Mouse (Mus musculus) c-Kit-positive CD71-positive TER-119-positive erythroid progenitor cells, embryonic 14.5 days (primary cell): ENCODE results near the gene Pou5f1.
A peak's percentile ranks its signal among the peaks of the same experiment; 100 is the strongest.

ENCODE experiments used
- DNase-seq: peaks from one replicate; pipeline ENCODE4 v3.0.0-alpha.2; 2013; ENCODE audit warnings: low spot score

Pou5f1 gene

DNA sequence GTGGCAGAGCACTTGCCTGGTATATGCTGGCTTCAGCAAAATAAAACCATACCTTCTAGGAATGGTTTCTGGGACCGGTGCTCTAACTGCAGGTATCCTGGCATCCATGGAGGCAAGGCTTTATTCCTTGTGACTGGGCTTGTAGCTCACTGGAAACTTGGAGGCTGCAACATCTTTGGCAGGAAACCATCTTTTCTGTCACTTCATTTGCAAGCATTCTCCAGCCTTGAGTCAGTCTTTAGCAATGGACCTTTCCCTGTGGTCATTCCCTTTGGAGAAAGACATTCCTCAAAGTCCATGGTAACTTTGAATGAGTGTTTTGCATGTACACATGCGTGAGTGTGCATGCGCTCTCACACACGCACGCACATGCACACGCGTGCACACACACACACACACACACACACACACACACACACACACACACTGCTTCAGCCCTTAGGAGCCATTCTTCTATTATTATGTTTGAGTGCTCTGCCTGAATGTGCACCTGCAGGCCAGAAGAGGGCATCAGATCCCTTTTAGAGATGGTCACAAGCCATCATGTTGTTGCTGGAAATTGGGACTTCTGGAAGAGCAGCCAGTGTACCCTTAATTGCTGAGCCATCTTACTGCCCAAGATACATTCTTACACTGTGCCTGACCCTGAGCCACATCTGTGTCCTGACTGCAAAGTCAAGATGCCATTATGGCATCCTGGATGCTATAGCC, 7.3 kb downstream of the Pou5f1 start:
- no peak for DNase-seq

DNA sequence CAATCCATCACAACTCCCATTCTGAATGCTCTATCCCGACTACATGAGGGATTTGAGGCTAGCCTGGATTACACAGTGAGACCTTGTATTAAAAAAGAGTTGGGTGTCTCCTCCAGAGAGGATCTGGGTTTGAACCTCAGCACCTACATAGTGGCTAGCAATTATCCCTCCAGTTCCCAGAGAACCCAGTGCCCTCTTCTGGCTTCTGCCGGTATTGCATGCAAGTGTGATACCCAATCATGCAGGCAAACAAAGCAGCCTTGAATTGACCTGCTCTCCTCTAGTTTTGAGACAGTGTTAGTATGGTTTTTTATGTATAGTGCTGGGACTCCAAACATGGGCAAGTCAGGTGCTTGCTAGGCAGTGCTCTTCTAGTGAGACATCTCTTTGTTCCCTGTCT, 8.1 kb downstream of the Pou5f1 start:
- peak; percentile 79 for DNase-seq

DNA sequence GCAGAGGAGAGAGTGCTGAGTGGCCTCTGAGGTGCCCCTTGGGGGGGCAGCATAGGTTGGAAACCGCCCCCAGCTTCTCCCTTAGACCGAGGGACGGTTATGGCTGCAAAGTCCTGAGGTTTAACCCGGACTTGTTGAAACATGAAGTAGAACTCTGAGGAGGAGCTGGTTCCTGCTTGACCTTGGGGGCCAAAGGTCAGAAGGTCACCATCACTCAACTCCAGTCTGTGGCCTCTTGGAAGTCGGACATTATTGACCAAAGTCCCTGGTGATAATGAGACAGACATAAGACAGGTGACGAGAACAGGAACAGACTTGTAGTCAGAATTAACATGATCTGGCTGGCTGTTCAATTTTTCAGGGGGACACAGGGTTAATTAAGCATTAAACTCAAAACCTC, 8.9 kb downstream of the Pou5f1 start:
- DNase-seq, result no peak

DNA sequence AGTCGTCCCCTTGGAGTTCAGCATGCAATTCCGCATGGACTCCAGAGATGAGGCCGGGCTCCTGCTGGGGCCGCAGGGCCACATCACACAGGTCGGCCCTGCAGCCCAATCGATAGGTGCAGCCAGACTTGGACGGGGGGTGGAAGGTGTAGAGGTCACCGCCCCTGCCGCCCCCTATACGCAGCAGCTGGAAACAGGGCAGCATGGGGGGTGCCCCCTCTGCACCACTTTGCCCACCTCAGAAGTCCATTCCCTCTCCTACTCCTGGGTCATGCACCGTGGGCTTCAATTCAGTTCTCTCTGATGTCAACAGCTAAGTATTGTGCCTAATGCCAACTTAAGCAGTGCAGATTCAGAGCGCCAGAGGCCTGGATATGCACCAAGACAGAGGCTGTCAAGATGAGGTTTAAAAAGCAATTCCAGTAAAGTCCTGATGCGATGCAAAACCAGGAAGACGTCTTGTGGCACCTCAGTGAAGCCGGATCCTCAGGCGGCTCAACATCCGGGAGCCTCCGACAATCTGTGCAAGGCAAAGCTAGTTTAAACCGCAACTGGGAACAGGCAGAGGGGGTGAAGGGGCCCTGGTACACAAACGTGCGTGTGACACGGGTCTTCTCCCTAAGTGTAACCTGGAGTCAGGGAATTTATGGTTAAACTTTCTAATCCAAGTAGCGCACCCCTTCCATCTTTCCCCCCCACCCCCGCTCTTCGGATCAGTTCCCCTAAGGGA, 10.3 kb downstream of the Pou5f1 start:
- DNase-seq, result no peak

DNA sequence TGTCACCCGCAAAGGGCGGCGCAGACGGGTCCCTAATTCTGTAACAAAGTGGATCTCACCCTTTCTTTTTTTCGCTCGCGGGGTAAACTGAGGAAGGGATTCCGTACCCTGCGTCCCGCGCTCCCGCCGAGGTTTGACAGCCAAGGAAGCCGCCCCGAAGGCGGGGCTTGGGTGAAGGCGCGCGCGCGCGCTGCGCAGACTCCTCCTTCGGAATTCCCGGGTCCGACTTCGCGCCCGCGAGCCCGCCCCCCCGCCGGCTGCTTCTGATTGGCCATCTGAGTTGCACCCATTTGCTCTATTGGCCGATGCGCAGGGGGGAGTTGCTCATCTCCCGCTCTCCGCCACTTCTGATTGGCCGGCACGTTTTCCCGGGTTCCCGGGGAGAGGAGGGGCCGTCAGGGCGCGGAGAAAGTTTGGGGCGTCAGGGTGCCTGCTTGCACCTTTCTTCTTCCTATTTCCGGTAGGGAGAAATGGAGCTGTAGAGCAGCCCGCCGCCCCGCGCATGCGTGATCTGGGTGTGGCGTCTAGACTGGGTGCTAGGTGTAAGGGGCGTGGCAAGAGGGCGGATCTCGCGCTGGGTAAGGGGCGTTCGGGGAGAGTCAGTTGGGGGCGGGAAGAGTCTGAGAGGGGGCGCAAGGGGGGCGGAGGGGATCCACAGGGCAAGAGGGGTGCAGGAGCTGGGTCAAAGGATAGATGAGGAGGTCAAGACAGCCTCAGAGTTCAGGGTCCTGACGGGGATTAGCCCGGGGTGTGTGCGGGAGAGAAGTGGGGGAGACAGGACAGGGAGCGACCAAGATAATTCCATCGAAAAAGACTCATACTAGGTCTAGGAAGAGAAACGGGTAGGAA, 11.1 kb downstream of the Pou5f1 start, which contains the start of the genes Tcf19 and Cchcr1:
Tcf19 (minus strand) TSS at position 173 of the 849 bp plus-strand sequence.
Cchcr1 (plus strand) TSS at position 449 of the 849 bp plus-strand sequence.
- peak; percentile 98 for DNase-seq

DNA sequence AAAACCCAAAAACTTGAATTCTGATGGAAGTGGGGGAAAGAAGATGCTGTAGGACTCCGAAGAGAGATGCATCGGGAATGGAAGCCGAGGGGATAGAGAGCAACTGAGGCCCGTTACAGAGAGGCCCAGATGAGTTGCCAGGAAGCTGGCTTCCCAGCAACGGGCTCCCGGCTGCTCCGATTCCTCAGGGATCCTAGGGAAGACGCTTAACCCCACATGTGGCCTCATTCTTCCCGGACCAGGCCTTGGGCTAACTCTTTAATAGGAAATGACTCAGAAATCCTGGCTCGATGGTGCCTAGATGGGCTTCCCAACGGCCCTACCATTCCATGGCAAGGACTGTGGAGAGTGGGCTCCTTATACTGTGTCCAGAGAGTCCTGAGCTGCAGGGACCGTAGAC, 11.7 kb downstream of the Pou5f1 start:
- DNase-seq, result peak; percentile 17

DNA sequence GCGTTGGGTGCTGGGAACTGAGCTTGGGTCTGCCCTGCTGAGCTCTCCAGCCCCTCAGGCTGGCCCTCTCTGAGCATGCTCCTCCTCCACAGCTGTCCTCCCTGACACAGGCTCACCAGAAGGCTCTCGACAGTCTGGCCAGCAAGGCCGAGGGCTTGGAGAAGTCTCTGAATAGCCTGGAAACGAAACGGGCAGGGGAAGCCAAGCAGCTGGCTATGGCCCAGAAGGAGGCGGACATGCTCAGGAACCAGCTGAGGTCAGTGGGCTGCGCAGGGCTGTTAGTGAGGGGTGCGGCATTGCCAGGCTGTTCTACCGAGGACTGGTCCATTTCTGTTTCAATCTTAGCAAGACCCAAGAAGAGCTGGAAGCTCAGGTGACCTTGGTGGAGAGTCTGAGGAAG, 18.5 kb downstream of the Pou5f1 start:
- DNase-seq, result no peak

DNA sequence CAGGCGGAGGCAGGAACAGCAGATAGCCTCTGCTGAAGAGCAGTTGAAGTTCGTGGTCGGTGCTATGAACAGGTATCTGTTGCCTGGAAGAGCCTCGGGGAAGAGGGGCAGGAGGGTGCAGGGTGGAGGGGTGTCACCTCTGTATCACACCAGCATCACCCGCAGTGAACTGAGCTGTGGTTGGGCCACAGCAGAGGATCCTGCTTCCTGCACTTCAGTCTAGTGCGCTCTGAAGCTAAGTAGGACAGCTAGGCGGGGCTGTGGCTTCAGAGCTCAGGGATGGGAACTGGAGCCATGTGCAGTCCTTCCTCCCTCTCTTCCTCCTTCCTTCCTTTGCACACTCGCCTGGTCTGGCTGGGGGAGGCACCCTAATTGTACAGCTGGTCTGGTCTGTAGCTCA, 20.8 kb downstream of the Pou5f1 start:
- no peak for DNase-seq

DNA sequence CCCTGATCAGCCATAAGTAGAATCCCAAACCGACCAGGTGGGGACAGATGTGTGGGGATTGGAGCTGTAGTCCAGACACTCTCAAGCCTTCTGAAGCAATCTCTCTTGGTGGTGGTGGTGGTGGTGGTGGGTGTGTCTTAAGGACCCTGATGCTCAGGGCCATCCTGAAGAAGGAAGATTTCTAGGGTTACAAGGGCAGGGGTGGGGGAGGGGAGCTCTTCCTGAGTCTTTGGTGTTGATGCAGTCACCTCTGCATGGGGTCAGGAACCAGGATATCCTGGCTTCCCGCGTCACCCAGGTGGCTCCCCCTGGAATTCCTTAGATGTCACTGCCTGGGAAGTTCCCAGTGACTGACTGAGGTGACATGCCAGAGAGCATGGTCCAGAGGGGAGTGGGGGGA, 26.5 kb downstream of the Pou5f1 start:
- DNase-seq, result no peak

DNA sequence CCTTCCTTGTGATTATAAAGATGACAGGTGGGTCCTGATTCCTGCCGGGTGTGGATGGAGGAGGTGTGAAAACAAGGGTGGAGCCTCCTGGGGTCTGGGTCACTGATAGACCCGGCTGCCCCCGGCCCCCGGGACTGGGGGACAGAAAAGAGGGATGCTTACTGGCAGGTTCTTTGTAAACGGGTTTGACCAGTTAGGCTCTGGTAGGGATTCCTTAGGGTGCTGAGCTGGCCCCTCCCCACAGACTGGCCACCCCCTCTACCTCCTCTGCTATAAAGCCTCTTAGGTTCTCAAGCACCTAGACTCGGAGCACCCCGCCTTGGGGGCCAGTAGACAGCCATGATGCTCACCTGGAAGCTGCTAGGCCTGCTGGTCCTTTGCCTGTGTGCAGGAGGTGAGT, 27.1 kb downstream of the Pou5f1 start, which contains the start of gene Psors1c2:
Psors1c2 (plus strand) TSS at position 301 of the 400 bp plus-strand sequence.
- DNase-seq, result no peak

DNA sequence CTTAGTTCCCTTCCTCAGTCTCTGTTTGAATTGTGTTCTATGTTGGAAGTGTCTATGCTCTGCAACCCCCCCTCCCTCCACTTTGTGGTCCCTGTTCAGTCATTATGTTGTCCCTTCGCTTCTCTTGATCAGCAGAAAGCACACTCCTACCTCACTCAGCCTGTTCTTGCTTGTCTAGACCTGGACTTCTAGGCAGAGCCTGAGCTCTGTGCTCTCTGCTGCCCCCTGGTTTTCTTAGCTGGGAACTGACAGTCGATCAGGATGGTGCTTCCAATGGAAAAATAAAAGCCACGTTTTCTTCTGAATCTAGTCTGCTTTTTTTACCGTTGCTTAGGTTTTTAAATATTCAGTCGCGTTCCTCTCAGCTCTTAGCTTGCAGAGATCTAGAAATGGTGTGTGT, 28.5 kb downstream of the Pou5f1 start:
- peak; percentile 56 for DNase-seq

DNA sequence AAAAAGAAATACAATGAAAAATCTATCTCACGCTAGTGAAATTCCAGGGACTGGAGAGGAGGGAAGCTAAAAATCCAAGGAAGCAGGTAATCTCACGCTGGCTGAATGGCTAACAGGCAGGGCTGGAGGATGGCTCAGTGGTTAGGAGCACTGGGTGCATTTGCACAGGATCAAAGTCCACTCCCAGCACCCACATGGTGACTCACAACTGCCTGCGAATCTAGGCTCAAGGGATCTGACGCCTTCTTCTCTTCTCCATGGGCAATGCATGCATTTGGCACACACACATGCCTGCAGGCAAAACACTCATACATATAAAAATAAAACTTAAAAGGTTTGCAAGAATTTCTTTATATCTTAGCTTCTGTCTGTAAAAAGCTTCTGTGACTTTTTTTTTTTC, 31.6 kb downstream of the Pou5f1 start:
- DNase-seq, result no peak

DNA sequence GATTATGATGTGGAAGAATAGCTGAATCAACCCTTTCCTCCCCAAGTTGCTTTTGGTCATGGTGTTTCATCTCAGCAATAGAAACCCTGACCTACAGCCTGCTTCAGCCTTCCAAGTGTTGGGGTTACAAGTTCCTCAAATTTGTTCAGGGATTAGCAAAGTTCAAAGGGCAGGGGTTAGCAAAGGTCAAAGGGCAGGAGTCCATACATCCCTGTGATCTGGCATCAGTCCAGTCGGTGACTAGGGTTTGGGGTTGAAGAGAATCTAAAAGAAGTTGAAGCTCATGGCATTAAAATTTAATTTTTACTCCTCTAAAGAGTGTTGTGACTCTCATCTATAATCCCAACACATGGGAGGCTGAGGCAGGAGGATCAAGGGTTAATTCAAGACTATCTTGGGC, 32.7 kb downstream of the Pou5f1 start:
- no peak for DNase-seq

DNA sequence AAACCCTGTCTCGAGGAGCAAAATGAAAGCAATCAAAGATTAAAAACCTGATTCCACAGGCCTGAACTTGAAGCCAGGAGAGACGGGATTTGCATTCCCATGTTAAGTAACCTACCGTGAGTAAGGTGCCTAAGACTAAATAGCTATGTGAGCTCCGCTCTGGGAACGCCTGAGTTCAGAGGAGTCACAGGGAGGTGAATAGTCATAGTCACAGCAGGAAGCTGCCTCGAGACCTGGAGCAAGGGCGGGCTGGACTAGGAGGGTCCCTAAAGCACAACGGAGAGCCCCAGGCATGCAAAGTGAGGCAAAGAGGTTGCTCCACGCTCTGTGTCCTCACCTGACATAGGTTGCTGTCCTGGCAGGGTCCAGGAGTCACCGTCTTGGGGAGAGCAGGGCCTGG, 33.7 kb downstream of the Pou5f1 start:
- no peak for DNase-seq

DNA sequence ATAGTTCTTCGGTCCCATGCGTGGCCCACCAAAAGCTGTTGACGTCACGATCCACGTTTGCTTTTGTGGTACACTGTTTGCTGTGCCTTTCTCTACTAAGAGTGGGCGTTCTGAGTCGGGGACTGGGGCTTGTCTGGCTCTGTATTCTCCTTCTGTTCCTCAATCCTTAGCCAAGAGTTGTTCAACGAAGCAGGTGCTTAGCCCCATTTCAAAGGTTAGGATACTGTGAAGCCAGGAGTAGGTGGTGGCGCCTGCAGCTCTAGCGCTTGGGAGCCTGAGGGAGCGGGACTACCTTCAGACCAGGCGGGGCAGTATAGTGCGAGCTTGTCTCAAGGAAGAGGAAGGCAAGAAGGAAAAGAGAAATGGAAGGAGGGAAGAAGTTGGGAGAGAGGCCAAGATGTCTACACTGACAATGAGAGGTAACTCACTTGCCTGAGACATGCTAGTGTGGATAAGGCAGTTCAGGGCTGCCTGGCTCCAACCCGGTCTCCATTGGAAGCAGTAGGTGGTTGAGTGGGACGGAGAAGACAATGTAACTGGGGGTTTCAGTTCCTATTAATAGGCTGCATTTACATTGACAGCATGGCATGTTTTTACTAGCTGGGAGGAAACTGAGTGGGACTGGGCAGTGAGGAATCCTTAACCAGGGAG, 37.1 kb downstream of the Pou5f1 start:
- no peak for DNase-seq

DNA sequence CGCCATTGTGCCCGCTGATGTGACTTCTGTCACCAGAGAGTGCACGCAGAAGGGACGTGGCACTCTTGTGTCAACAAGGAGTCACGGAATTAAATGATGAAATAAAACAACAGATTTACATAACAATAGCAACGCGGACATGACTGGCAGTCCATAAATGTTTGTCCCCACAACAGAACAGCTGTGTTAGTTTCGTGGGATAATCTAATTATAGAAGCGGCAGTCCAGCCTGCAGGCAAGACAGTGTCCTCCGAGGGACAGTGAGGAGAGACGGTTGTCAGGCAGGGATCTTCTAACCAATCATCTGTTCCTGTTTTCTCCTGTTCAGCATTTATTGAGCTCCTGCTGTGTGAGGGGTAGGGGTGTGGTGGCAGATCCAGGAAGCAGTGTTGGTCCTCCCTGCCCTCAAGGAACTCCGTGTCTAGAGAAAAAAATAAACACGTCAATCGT, 37.6 kb downstream of the Pou5f1 start:
- no peak for DNase-seq

DNA sequence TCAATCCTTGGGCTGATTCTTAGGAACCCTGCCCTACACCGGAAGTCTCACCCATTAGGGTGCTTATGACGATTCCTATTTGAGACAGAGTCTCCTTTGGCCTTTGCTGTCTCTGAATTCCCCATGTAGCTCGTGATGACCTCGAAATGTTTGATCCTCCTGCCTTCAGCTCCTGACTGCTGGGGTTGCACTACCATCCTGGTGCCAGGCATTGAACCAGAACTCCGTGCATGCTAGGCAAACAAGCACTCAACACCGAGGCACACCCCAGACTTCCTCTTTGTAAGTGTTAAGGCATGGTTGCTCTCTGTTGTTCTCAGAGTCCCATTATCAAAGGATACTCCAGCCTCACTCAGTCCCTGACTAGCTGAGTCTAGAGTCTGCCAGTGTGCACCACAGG, 38.2 kb downstream of the Pou5f1 start:
- no peak for DNase-seq

DNA sequence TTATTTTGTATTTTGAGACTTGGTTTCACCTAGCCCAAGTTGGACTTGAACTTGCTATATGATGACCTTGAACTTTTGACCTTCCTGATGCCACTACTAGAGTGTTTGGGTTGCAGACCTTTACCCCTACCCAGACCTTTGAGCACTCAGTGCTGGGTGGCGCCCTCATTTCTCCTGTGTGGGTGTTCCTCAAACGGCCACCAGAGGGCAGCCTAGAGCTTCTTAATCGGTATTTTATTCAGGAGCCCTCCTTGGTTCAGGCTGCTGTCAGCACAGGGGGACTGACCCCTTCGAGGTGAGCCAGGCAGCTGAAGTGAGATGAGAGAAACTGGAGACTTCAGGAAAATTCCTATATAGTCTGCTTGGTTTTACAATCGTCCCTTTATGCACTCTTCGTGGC, 38.9 kb downstream of the Pou5f1 start:
- DNase-seq, result peak; percentile 40

DNA sequence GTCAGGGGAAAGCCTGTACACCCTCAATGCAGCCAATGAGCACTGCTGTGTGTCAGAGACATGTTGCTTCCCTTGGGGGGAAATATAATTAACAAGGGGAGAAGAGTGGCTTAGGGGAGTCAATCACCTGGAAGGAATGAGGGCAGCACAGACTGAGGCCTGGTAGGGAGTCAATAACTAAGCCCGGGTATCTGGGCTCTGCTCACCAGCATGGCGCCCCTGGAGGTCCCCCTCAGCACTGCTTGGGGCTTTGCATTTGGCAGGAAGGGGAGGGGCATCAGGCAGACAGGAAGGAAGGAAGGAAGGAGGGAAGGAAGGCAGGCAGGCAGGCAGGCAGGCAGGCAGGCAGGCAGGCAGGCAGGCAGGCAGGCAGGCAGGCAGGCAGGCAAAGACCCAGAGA, 41.6 kb downstream of the Pou5f1 start:
- no peak for DNase-seq

DNA sequence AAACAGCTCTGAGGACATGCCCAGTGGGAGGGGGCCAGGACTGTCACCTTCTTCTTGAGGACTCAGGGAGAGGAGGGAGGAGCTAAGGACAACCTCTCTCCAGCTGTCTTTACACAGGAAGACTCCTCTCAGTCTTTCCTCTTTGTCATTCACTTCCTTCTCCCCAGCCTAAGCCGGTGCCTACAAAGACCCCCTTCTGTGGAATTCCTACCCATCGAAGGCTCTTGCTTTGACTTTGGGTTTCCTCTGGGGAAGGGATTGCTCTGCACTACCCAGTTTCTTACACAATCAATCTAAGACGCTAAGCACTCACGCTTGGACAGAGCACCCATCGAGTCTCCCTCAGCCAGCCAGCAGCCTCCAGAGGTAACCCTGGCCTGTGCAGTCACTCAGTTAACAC, 42.8 kb downstream of the Pou5f1 start:
- DNase-seq, result no peak

DNA sequence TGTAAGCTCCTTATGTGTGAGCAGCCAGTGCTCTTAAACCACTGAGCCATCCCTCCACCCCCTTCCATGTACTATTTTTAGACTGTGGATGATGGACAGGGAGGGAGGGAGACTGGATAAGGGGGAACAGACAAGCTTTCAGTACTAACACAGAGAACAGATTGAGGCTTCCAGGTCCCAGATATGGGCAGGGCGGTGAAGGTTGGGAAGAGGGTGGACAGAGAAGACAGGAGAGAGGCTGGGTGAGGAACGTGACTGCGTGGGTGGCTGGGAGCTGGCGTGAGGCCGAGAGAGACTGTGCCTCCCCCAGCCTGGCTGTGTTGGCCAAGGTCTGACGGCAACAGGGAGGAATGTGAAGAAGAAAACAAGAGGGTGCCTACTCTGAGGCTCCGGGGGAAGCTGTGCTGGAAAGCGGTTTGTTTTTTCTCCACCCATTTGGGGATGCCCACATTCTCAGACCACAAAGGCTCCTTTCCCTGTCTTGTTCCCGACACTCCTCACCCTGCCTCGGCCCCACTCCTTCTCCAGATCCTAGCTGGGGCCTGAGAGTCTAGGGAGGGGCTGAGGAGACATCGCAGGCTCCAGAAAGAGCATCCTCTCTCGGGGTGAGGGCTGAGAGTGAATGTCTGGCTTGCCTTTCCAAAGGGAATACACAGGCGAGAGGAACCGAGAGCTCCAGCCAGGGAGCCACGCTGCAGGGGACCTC, 43.8 kb downstream of the Pou5f1 start:
- no peak for DNase-seq

DNA sequence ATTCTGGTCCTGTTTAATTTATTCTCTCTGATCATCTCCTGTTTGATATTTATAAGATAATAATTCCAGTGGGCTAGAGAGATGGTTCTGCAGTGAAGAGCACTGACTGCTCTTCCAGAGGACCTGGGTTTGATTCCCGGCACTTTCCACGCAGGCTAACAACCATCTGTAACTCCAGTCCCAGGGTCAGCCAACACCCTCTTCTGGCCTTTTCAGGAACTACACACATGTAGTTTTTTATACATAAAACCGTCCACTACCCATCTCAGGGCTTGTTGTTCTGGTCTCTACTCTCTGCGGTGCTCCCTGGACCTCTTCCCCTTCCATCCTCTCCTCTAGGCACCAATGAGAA, 44.3 kb downstream of the Pou5f1 start:
- DNase-seq, result no peak
